Mouse (Mus musculus) liver, embryonic 15.5 days (tissue): Measurements from ENCODE around the gene Hist2h3c2. TPM values are rescaled to one million over a fixed set of nuclear protein-coding genes. Genes with fewer than 3 reads are reported as not detected.
"Not testable (repeated sequence)": the region's sequence is repeated elsewhere in the genome, so short reads cannot be mapped to it uniquely, and the experiment has no call there.

Source experiments
- ATAC-seq: fragments of 200-750 bp; cut with Nextera tagmentation; 2 replicates; pipeline ENCODE4 v1.8.0; 2017; ENCODE audit warnings: moderate number of reproducible peaks, mild to moderate bottlenecking, moderate library complexity; ENCODE audit not compliant: insufficient read depth
- H3K27ac ChIP-seq: fragments of 300-500 bp; sonication (generic); replicated peaks from 2 replicates; pipeline ENCODE4 v1.5.1; 2015; ENCODE audit warnings: mild to moderate bottlenecking, inconsistent platforms
- H3K27me3 ChIP-seq: fragments of 300-500 bp; sonication (generic); 2 replicates; pipeline ENCODE4 v1.6.1; 2015; ENCODE audit warnings: mild to moderate bottlenecking, inconsistent platforms
- H3K36me3 ChIP-seq: fragments of 300-500 bp; sonication (generic); replicated peaks from 2 replicates; pipeline ENCODE4 v1.6.1; 2015; ENCODE audit warnings: moderate library complexity, mild to moderate bottlenecking, inconsistent platforms
- H3K4me1 ChIP-seq: fragments of 300-500 bp; sonication (generic); replicated peaks from 2 replicates; pipeline ENCODE4 v1.6.1; 2015; ENCODE audit warnings: inconsistent platforms
- H3K4me2 ChIP-seq: fragments of 300-500 bp; sonication (generic); 2 replicates; pipeline ENCODE4 v1.6.1; 2015; ENCODE audit warnings: moderate library complexity, mild to moderate bottlenecking, inconsistent platforms
- H3K4me3 ChIP-seq: fragments of 300-500 bp; sonication (generic); replicated peaks from 2 replicates; pipeline ENCODE4 v1.5.1; 2015; ENCODE audit warnings: mild to moderate bottlenecking, inconsistent platforms
- H3K9ac ChIP-seq: fragments of 300-500 bp; sonication (generic); 2 replicates; pipeline ENCODE4 v1.6.1; 2015; ENCODE audit warnings: moderate library complexity, mild to moderate bottlenecking, inconsistent platforms
- H3K9me3 ChIP-seq: fragments of 300-500 bp; sonication (generic); replicated peaks from 2 replicates; pipeline ENCODE4 v1.6.1; 2016; ENCODE audit warnings: inconsistent platforms
- WGBS: fragments of 180-500 bp; shearing (Covaris S2); methylation state at CpG from one replicate; pipeline ENCODE4 v1.1.7; 2015; ENCODE audit warnings: mixed read lengths; ENCODE audit not compliant: insufficient replicate concordance; 5-methylcytosine and 5-hydroxymethylcytosine counted together
- polyA plus RNA-seq: library from polyadenylated mRNA; unstranded; fragments of >200 nt; fragmentation: Nextera tagmentation; extraction: Ambion mirVana; gene quantifications from 2 replicates; pipeline ENCODE4 v1.2.1, GENCODE M21; 2015

Hist2h3c2 gene
- 10.8 and 13.6 TPM in 2 replicates for polyA plus RNA-seq

- peak within 1 kb of the TSS; percentile 75 for H3K4me2 ChIP-seq
- WGBS = 0% methylated on average over 27 of the region's 68 CpGs
- H3K4me3 ChIP-seq = peak within 1 kb of the TSS; percentile 65
- ATAC-seq = peak; percentile 81
- not testable (repeated sequence) for H3K9me3 ChIP-seq, H3K27me3 ChIP-seq, H3K36me3 ChIP-seq
- H3K27ac ChIP-seq = peak within 1 kb of the TSS; percentile 95
- peaks cover 58% of the 10 kb centered on the region for H3K4me1 ChIP-seq
- peak within 1 kb of the TSS; percentile 77 for H3K9ac ChIP-seq
These were observed at the start of gene Hist2h3c2 for GRCm38 (mm10) chr3:96238954-96239793. Gene Hist2h3c2, minus strand, starts transcription at chr3:96239127.

GRCm38 (mm10) chr3:96287334-96287733, 48.4 kb upstream of the Hist2h3c2 start:
- not testable (repeated sequence) for H3K36me3 ChIP-seq, H3K9me3 ChIP-seq, H3K9ac ChIP-seq, ATAC-seq, H3K4me3 ChIP-seq, H3K27ac ChIP-seq, H3K4me1 ChIP-seq, H3K4me2 ChIP-seq
- H3K27me3 ChIP-seq = peaks cover 31% of the 10 kb centered on the region
- 86% methylated on average over 11 of the region's 11 CpGs for WGBS

GRCm38 (mm10) chr3:96284457-96284856, 45.5 kb upstream of the Hist2h3c2 start:
- Histone ChIP-seq H3K27me3 (peaks cover 49% of the 10 kb centered on the region), H3K9ac (no peak overlapping the region), H3K4me2 (no peak overlapping the region), H3K4me3 (no peak overlapping the region), H3K4me1 (no peaks in the 10 kb centered on the region), H3K27ac (no peak overlapping the region), H3K36me3 (no peaks in the 10 kb centered on the region), H3K9me3 (no peaks in the 10 kb centered on the region)
- ATAC-seq = no peak
- WGBS = 14% methylated on average over 4 of the region's 4 CpGs

GRCm38 (mm10) chr3:96280660-96281059, 41.7 kb upstream of the Hist2h3c2 start:
- Histone ChIP-seq H3K4me1 (peaks cover 18% of the 10 kb centered on the region), H3K9ac (no peak overlapping the region), H3K9me3 (no peaks in the 10 kb centered on the region), H3K27me3 (peaks cover 45% of the 10 kb centered on the region), H3K36me3 (no peaks in the 10 kb centered on the region), H3K27ac (no peak overlapping the region), H3K4me2 (no peak overlapping the region), H3K4me3 (no peak overlapping the region)
- ATAC-seq = no peak
- 49% methylated on average over 6 of the region's 6 CpGs for WGBS

- no peaks in the 10 kb centered on the region for H3K36me3 ChIP-seq
- H3K27me3 ChIP-seq = peaks cover 26% of the 10 kb centered on the region
- H3K4me3 ChIP-seq = peak overlapping the region; percentile 65
- H3K4me2 ChIP-seq = peak overlapping the region; percentile 93
- no peaks in the 10 kb centered on the region for H3K9me3 ChIP-seq
- peak; percentile 90 for ATAC-seq
- peak overlapping the region; percentile 81 for H3K9ac ChIP-seq
- H3K27ac ChIP-seq = peak overlapping the region; percentile 84
- H3K4me1 ChIP-seq = peaks cover 26% of the 10 kb centered on the region
- under 1% methylated on average over 49 of the region's 49 CpGs for WGBS
These were observed 39.1 kb upstream of the Hist2h3c2 start for GRCm38 (mm10) chr3:96277800-96278624.

- Histone ChIP-seq H3K4me3 (peak overlapping the region; percentile 65), H3K9me3 (no peaks in the 10 kb centered on the region), H3K27me3 (peaks cover 20% of the 10 kb centered on the region), H3K27ac (peak overlapping the region; percentile 84), H3K9ac (peak overlapping the region; percentile 81), H3K4me1 (peaks cover 26% of the 10 kb centered on the region), H3K4me2 (peak overlapping the region; percentile 93), H3K36me3 (no peaks in the 10 kb centered on the region)
- ATAC-seq = peak; percentile 72
- WGBS = 12% methylated on average over 8 of the region's 8 CpGs
These were observed 38.5 kb upstream of the Hist2h3c2 start for GRCm38 (mm10) chr3:96277428-96277799.

GRCm38 (mm10) chr3:96273591-96274465, 34.9 kb upstream of the Hist2h3c2 start:
- no peaks in the 10 kb centered on the region for H3K36me3 ChIP-seq
- peaks cover 32% of the 10 kb centered on the region for H3K4me1 ChIP-seq
- no peak overlapping the region for H3K4me3 ChIP-seq
- H3K9me3 ChIP-seq = no peaks in the 10 kb centered on the region
- H3K27me3 ChIP-seq = no peaks in the 10 kb centered on the region
- H3K4me2 ChIP-seq = no peak overlapping the region
- ATAC-seq = no peak
- WGBS = 44% methylated on average over 17 of the region's 17 CpGs
- no peak overlapping the region for H3K9ac ChIP-seq
- H3K27ac ChIP-seq = no peak overlapping the region

- Histone ChIP-seq H3K4me1 (peaks cover 42% of the 10 kb centered on the region), H3K27me3 (no peaks in the 10 kb centered on the region), H3K9ac (peak within 1 kb of the TSS; percentile 88), H3K9me3 (no peaks in the 10 kb centered on the region), H3K27ac (peak within 1 kb of the TSS; percentile 100), H3K4me2 (peak within 1 kb of the TSS; percentile 80), H3K36me3 (no peaks in the 10 kb centered on the region), H3K4me3 (peak within 1 kb of the TSS; percentile 66)
- peak; percentile 86 for ATAC-seq
- WGBS = under 1% methylated on average over 45 of the region's 45 CpGs
These were observed 30.9 kb upstream of the Hist2h3c2 start, which contains the start of gene Hist2h2bb for GRCm38 (mm10) chr3:96269511-96270474. Gene Hist2h2bb, plus strand, starts transcription at chr3:96269752.

GRCm38 (mm10) chr3:96268776-96269378, 29.9 kb upstream of the Hist2h3c2 start:
- Histone ChIP-seq H3K9ac (peak overlapping the region; percentile 74), H3K4me1 (peaks cover 50% of the 10 kb centered on the region), H3K4me3 (peak overlapping the region; percentile 66), H3K4me2 (peak overlapping the region; percentile 70), H3K27ac (peak overlapping the region; percentile 100)
- not testable (repeated sequence) for H3K27me3 ChIP-seq, H3K36me3 ChIP-seq, H3K9me3 ChIP-seq
- ATAC-seq = peak; percentile 43
- WGBS = 0% methylated on average over 18 of the region's 44 CpGs
